Mouse (Mus musculus) lung, adult 10 weeks (tissue): Measurements from ENCODE around the gene Olfr1364. TPM values are rescaled to one million over a fixed set of nuclear protein-coding genes. Genes with fewer than 3 reads are reported as not detected.

Source experiments
- polyA plus RNA-seq: library from polyadenylated mRNA; stranded (reverse); fragments of 350-450 nt; fragmentation: Illumina TruSeq; extraction: RNeasy Lipid Tissue Mini Kit (QIAGEN cat#74804); gene quantifications from one replicate; pipeline ENCODE4 v1.2.3, GENCODE M21; 2014; ENCODE audit warnings: low read depth, low replicate concordance; ENCODE audit not compliant: insufficient read depth

Olfr1364 gene
- polyA plus RNA-seq = not detected

DNA sequence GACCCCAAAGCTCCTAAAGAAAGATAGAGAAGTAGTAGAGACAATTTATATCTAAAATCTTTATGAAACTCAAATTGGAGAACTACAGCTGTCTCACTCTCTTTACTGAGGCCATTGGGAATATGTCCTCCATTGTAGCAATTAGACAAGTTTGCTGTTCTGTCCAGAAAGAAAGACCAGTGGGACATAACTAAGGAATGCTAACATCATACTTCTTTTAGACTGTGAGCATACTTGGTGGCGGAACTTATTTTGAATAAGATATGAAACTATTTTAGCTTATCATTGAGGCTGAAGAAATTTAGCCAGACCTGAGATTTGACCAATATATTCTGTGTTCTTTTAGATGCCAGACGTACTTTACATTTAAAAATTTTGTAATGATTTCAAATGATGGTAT lies at the start of gene Olfr1364:
Olfr1364 (minus strand) TSS at position 101 of the 400 bp plus-strand sequence.

DNA sequence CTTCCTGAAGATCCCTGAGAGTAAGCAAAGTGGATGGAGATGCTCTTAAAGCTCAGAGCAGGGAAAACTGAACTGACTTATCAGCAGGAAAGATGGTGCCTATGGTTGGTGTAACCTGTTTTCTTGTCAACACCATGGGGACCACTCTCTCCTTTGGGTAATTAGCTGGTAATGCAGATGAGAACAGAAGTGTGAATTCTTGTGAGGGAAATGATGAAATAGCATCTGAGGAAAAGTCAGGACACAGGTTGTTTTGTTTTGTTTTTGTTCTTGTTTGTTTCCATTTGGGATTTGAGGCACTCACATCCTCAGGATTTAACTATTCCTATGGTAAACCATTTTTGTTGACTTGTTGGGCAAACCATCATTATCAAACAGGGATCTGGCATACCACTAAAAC lies 32.4 kb upstream of the Olfr1364 start, which contains the start of gene Olfr1362:
Olfr1362 (minus strand) TSS at position 101 of the 400 bp plus-strand sequence.

DNA sequence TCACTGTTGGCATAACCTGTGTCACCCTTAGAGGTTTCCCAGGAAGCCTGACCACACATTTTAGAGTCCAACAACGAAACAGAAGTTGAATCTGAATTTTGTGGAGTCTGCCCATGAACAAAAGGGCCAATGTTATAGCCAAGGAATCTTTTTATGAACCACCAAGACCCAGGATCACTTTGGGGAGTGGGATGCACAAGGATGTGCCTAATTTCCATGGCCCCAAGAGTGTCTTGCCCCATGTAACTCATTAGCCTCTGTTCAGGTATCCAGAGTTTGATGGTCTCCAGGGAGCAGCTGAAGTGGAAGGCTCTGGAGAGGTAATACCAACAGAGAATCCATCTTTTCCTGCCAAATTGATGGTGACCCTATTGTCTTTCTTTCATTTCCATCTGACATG lies 21.8 kb downstream of the Olfr1364 start, which contains the start of gene Olfr1535:
Olfr1535 (minus strand) TSS at position 101 of the 400 bp plus-strand sequence.

DNA sequence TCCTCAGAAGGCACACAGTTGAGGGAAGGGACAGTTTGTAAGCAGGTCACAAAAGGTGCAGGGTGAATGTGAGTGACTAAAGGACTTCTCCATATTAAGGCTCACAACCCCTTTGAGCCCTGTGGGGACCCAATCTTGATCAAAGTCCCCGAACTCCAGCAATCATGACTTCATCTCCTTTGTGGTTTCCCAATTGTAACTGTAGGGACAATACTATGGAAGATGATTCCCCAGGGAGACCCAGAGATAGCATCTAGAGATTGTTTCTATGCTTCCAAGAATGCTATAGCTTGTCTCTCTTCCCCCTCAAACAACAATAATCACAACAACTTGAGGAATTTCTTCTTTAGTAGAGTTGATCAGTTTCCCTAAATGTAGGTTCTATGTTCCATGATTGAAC lies 38.9 kb downstream of the Olfr1364 start, which contains the start of gene Olfr1366:
Olfr1366 (minus strand) TSS at position 101 of the 400 bp plus-strand sequence.

DNA sequence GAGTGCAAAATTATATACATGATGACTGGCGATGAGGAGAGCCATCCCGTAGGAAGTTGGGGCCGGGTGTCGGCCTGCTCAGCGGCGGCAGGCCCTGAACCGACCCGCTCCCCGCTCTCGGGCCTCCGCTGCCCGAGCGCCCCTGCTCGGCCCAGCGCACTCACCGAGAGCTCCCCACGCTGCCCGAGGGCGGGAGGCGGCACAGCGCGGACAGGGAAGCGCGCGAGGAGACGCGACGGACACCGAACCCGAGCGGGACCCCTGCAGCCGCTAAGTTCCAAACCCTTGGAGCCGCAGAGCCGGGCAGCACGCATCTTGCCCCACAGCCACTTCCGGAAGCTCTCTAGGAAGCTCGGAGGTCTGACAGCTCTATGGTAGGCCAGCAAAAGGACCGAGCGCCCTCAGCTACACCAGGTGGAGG lies 50.8 kb downstream of the Olfr1364 start, which contains the start of gene Zkscan8:
Zkscan8 (minus strand) TSS at position 340 of the 421 bp plus-strand sequence.

Other genes with a start within 250 kb of the Olfr1364 start
- gene Olfr1367, start 234.8 kb downstream of the Olfr1364 start, polyA plus RNA-seq = not detected
- gene Zscan12, start 218.9 kb downstream of the Olfr1364 start, polyA plus RNA-seq = 4.6 TPM
- 20.6 TPM for gene Zkscan3, start 179.0 kb downstream of the Olfr1364 start, polyA plus RNA-seq
- 1.1 TPM for gene Pgbd1, start 140.7 kb downstream of the Olfr1364 start, polyA plus RNA-seq
- gene Zscan26, start 128.0 kb downstream of the Olfr1364 start, polyA plus RNA-seq = 19.4 TPM
- 0.95 TPM for gene Nkapl, start 113.2 kb downstream of the Olfr1364 start, polyA plus RNA-seq
- 2.1 TPM for gene Zkscan4, start 102.9 kb downstream of the Olfr1364 start, polyA plus RNA-seq
- gene Gm10065, start 102.3 kb downstream of the Olfr1364 start, polyA plus RNA-seq = not detected
- 0.23 TPM for gene AK157302, start 86.5 kb downstream of the Olfr1364 start, polyA plus RNA-seq
- gene Gm11273, start 80.3 kb downstream of the Olfr1364 start, polyA plus RNA-seq = 1.6 TPM
- 1.7 TPM for gene Zkscan8, start 50.6 kb downstream of the Olfr1364 start, polyA plus RNA-seq
- not detected for gene Olfr1366, start 39.0 kb downstream of the Olfr1364 start, polyA plus RNA-seq
- not detected for gene Olfr1535, start 21.9 kb downstream of the Olfr1364 start, polyA plus RNA-seq
- not detected for gene Olfr1362, start 32.3 kb upstream of the Olfr1364 start, polyA plus RNA-seq
- gene Olfr11, start 60.8 kb upstream of the Olfr1364 start, polyA plus RNA-seq = not detected
- not detected for gene Olfr1361, start 81.6 kb upstream of the Olfr1364 start, polyA plus RNA-seq
- gene Olfr1360, start 95.6 kb upstream of the Olfr1364 start, polyA plus RNA-seq = not detected
- not detected for gene Olfr1359, start 116.4 kb upstream of the Olfr1364 start, polyA plus RNA-seq
- gene Hist1h2bl, start 134.4 kb upstream of the Olfr1364 start, polyA plus RNA-seq = not detected
- gene Hist1h2ai, start 134.7 kb upstream of the Olfr1364 start, polyA plus RNA-seq = not detected
- gene Hist1h3h, start 135.9 kb upstream of the Olfr1364 start, polyA plus RNA-seq = not detected
- gene Hist1h2bm, start 140.3 kb upstream of the Olfr1364 start, polyA plus RNA-seq = not detected
- gene Hist1h4j, start 153.3 kb upstream of the Olfr1364 start, polyA plus RNA-seq = not detected
- not detected for gene Hist1h4k, start 168.7 kb upstream of the Olfr1364 start, polyA plus RNA-seq
- not detected for gene Hist1h2ak, start 172.1 kb upstream of the Olfr1364 start, polyA plus RNA-seq
- gene Hist1h2bn, start 172.4 kb upstream of the Olfr1364 start, polyA plus RNA-seq = not detected
- not detected for gene Hist1h1b, start 198.9 kb upstream of the Olfr1364 start, polyA plus RNA-seq
- not detected for gene Hist1h3i, start 201.6 kb upstream of the Olfr1364 start, polyA plus RNA-seq
- not detected for gene Hist1h2an, start 205.5 kb upstream of the Olfr1364 start, polyA plus RNA-seq
- not detected for gene Hist1h2bp, start 205.7 kb upstream of the Olfr1364 start, polyA plus RNA-seq
- gene Hist1h2bq, start 228.4 kb upstream of the Olfr1364 start, polyA plus RNA-seq = 0.42 TPM
- gene Hist1h2ao, start 228.7 kb upstream of the Olfr1364 start, polyA plus RNA-seq = not detected
- 1.4 TPM for gene Hist1h4m, start 230.0 kb upstream of the Olfr1364 start, polyA plus RNA-seq